Mouse (Mus musculus): ENCODE measurements at regions not wholly inside any gene's neighbourhood (a gene's known extent, or its start where the extent isn't known, plus 50 kb on each side); places are given as distances from the start of the nearest gene placed in this dataset.
A peak's percentile ranks its signal among the peaks of the same experiment; 100 is the strongest.

DNA sequence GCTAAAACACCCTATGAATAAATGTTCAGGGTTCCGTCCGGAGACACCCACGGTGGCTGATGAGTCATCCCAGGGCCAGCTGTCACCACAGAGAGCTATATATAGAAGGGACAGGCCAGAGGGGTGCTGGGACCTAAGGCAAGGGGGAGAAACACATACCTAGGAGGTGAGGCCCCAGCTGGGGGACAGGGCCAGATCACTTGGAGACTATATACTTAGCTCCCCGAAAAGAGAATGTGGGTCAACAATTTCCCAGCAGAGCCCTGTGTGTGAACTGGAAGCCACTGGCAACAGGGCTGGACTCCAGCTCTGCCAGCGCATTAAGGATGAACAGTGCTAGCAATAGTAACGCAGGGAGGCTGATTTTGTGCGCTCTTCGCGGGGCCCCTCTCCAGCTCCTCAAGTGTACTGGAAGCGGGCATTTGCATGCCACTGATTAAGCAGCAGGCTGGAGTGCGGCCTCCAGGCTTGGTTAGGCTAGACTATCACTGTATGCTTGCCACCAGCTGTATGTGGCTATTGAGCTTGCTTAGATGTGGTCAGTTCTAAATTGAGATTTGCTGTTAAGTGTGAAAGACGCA, 320.4 kb downstream of the Bcor start:
- DNase-seq (ENCODE audit: low read depth): no peak

- no peak for DNase-seq (ENCODE audit: low read depth)
Observed at GRCm38 (mm10) chrX:11840319-11841035, 319.7 kb downstream of the Bcor start.

GRCm38 (mm10) chrX:11845566-11845965, 314.6 kb downstream of the Bcor start:
- no peak for DNase-seq (ENCODE audit: low read depth)

- DNase-seq (ENCODE audit: low read depth): no peak
Observed at GRCm38 (mm10) chrX:11855910-11856309, 304.2 kb downstream of the Bcor start.

- no peak for DNase-seq (ENCODE audit: low read depth)
Observed at GRCm38 (mm10) chrX:11859396-11859795, 300.8 kb downstream of the Bcor start.

- no peak for DNase-seq (ENCODE audit: low read depth)
Observed at GRCm38 (mm10) chrX:11861119-11861708, 298.9 kb downstream of the Bcor start.

- no peak for DNase-seq (ENCODE audit: low read depth)
Observed at GRCm38 (mm10) chrX:11861892-11862291, 298.3 kb downstream of the Bcor start.

DNA sequence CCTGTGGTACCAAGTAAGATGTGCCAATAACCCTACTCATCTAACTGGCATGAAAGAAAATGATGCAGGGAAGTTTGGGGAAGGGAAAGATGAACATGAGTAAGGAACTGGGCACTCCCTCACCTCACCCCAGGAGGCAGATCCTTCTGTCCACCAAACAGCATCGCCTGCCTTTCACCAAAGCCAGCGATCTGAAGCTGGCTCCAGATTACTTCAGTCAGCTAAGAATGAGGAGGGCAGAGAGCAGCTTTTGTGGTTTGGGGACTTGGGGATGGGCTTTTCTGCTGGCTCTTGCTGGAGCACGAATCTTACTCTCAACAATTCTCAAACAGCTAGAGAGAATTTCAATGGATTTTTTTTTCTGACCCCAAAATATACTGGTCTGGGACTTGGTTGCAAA, 297.0 kb downstream of the Bcor start:
- DNase-seq (ENCODE audit: low read depth): no peak

- DNase-seq (ENCODE audit: low read depth): no peak
Observed at GRCm38 (mm10) chrX:11873913-11874312, 286.2 kb downstream of the Bcor start.

- DNase-seq (ENCODE audit: low read depth): no peak
Observed at GRCm38 (mm10) chrX:11876636-11877035, 283.5 kb downstream of the Bcor start.

DNA sequence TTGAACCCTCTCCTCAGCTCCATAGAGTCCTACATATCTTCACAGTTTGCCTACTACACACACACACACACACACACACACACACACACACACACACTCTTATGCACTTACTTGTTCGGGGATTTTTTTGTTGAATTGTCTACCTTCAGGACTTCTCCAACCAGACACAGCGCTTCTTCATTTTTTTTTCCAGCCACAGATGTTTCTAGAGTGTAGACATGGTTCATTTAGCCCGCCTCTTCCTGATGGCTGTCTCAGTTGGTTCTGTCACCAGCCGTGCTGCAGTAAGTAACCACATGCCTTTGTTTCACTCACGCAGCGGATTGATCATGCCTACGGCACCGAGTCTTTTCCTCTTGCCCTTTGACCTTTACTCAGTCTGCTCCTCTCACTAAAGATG, 282.1 kb downstream of the Bcor start:
- no peak for DNase-seq (ENCODE audit: low read depth)

DNA sequence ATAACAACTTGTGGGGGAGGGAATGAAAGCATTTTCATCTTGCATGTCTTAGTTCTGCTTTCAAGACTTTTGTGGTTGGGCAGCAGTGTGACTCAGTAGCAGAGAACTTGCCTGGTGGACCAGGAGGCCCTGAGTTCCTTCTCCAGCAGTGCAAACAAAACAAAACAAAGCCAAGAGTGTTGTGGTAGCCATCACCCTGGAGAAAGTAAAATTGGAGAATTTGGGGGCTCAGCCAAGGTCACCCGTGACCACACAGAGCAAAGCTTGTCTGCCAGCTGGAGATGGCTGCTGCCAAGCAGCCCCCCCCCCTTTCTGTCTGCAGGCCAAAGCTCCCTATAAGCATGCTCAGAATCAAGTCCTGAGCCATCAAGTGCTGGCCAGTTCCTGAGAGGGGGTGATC, 279.2 kb downstream of the Bcor start:
- no peak for DNase-seq (ENCODE audit: low read depth)

GRCm38 (mm10) chrX:11883738-11884716, 276.1 kb downstream of the Bcor start:
- DNase-seq (ENCODE audit: low read depth): no peak

DNA sequence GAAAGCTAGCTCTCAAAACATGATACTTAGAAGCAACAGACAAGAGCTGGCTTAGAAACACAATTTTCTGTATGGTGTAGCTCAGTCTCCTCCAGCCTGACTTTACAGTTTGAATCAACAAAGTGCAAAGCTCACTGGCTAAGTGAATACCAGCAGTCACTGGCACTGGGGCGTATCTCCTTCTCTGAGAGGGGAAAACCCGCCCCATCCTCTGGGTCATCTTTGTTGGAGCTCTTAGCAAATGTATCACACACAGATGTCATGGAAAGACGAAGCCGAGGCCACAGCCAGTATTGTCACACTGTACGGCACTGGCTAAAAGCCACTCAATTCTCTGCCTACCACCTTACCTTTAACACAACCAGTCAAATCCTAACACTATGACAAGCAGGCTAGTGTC, 267.8 kb downstream of the Bcor start:
- DNase-seq (ENCODE audit: low read depth): no peak

GRCm38 (mm10) chrX:11893606-11894279, 266.4 kb downstream of the Bcor start:
- no peak for DNase-seq (ENCODE audit: low read depth)

DNA sequence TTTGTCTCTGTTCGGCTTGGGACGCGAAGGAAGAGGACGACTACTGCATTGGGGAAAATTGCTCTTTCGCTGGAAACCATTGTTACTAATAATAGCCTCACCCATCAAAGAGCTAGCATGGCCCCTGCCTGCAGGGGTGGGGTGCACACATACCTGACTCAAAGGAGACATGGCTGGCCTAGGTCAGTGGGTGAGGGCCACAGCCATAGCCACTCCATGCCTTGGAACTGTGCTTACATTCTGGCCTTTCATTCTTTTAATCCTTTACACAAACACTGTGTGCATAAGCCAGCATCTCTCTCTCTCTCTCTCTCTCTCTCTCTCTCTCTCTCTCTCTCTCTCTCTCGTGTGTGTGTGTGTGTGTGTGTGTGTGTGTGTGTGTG, 265.9 kb downstream of the Bcor start:
- DNase-seq (ENCODE audit: low read depth): no peak

GRCm38 (mm10) chrX:11895396-11895795, 264.8 kb downstream of the Bcor start:
- DNase-seq (ENCODE audit: low read depth): no peak

DNA sequence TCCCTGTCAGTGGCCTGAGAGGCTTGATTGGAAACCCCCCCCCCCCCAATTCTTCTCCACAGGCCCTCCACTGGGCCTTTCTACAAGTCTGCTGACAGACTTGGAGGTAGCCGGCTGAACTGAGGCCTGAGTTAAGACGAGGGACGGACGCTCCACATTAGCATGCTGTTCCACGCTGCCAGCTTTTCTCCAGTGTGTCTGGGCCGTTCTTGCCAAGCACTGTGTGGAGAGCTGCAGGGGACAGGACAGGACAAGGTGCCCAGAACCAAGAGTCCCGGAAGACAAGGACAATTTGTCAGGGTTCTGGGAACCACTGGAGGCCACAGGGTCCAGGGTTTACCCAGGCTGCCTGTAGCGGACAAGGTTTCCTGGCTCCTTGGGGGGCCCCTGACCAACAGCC, 261.9 kb downstream of the Bcor start:
- DNase-seq (ENCODE audit: low read depth): no peak

DNA sequence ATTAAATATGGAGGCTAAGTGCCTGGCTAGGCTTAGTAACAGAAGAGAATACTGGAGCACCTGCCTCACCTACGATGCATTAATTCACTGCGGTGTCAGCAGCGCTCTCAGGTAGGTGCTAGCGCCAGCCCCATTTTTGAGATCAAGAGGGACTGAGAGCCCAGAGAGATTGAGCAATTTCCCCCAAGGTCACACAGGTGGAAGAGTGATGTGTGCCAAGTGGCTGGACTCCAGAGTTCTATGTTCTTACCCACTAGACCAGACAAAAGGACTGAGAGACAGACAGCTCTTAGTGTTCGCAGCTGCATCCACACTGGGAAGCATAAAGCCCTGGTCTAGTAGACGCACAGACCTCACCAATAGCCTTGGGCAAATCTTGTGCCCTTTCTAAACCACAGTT, 261.1 kb downstream of the Bcor start:
- peak; percentile 34 for DNase-seq (ENCODE audit: low read depth)

GRCm38 (mm10) chrX:11899914-11900313, 260.2 kb downstream of the Bcor start:
- DNase-seq (ENCODE audit: low read depth): no peak

- DNase-seq (ENCODE audit: low read depth): no peak
Observed at GRCm38 (mm10) chrX:11901791-11902190, 258.4 kb downstream of the Bcor start.

All from gonadal fat pad, adult 2 months (tissue).